ENCODE assay signal across 8 mouse cellular contexts in genomic region chr4:132464255-132464613, GRCm38 (mm10). TPM values are rescaled to one million over a fixed set of nuclear protein-coding genes. Genes with fewer than 3 reads are reported as not detected.
DNase-seq lines count a peak whose midpoint lies in the region; ATAC-seq and TF ChIP-seq lines count a peak whose summit lies in the region.

No protein-coding gene starts in this region.

- no peak for DNase-seq in gastrocnemius, adult 2 months
- no peak for DNase-seq in gastrocnemius, adult 18-20 months (ENCODE audit: low spot score)
- peak; percentile 22 for DNase-seq in 3134 (ENCODE audit: extremely low read depth, insufficient read length, low spot score)
- no peak for DNase-seq in Muller cell, postnatal 12 days (ENCODE audit: inconsistent ontology term)
- DNase-seq in layer of hippocampus, postnatal 10 days (ENCODE audit: low spot score in 2 of 2): no peak
- DNase-seq in layer of hippocampus, postnatal 25 days (ENCODE audit: extremely low spot score in 1 of 2, low spot score in 1 of 2): no peak

- H3K4me2 ChIP-seq in liver, embryonic 12.5 days: peak overlapping the region; percentile 77

- peak overlapping the region; percentile 55; the same call in 1 of the 2 replicates for H3K9ac ChIP-seq in liver, embryonic 12.5 days

- peaks cover 30% of the 10 kb centered on the region for H3K36me3 ChIP-seq in liver, embryonic 12.5 days

- TF ChIP-seq CTCF in gastrocnemius, adult 2 months (IDR thresholded peaks at IDR 0.05): no peak

- peak overlapping the region; percentile 76 for H3K4me3 ChIP-seq in gastrocnemius, adult 2 months
- peak overlapping the region; percentile 91 for H3K4me3 ChIP-seq in liver, embryonic 12.5 days

- no peaks in the 10 kb centered on the region for H3K27me3 ChIP-seq in liver, embryonic 12.5 days (replicated peaks)

- H3K9me3 ChIP-seq in liver, embryonic 12.5 days (replicated peaks): no peaks in the 10 kb centered on the region

- peaks cover 34% of the 10 kb centered on the region for H3K4me1 ChIP-seq in liver, embryonic 12.5 days

- 0 out of 2 replicates have a peak, but pooled peaks have one; percentile 1 for ATAC-seq in erythroid progenitor cell, adult 5-6 weeks (replicated peaks; ENCODE audit: low FRiP score, poor library complexity, severe bottlenecking)
- no peak for ATAC-seq in liver, embryonic 12.5 days

- under 1% methylated on average over 5 of the region's 5 CpGs for WGBS in liver, embryonic 12.5 days (ENCODE audit: insufficient replicate concordance)

- H3K27ac ChIP-seq in gastrocnemius, adult 2 months: peak overlapping the region; percentile 91
- H3K27ac ChIP-seq in liver, embryonic 12.5 days: peak overlapping the region; percentile 79

- intact Hi-C loops in gastrocnemius, adult 2 months (cut with DNase I): loop anchor here (1.0 kb wide), 1 partner anchor 50 kb away; no protein-coding TSS in a partner anchor

RNA-seq across cellular contexts. Expression of gene Med18, which starts 0.5 kb away (rescaled TPM):
- total RNA-seq in gastrocnemius, adult 2 months (2021): 1 to 10 TPM; 2.9 to 3.3 TPM
- total RNA-seq in gastrocnemius, adult 18-20 months (2021): 1 to 10 TPM; 2.6 TPM
- total RNA-seq in erythroid progenitor cell, adult 5-6 weeks (2015; ENCODE audit: low replicate concordance): 10.5 and 12.2 TPM in 2 replicates
- 5.7 and 16.2 TPM in 2 replicates for total RNA-seq in erythroid progenitor cell, adult 5-6 weeks (2017; ENCODE audit: low replicate concordance)
- polyA plus RNA-seq in liver, embryonic 12.5 days (2016; fragmentation: Nextera tagmentation; extraction: Ambion mirVana): 19.4 and 21.2 TPM in 2 replicates
- 10 to 100 TPM in 1 of 2 experiments, 1 to 10 TPM in 1; 9.8 to 10.8 TPM for total RNA-seq in layer of hippocampus, postnatal 10 days (2021)
- 1 to 10 TPM; 9.2 to 9.4 TPM for total RNA-seq in layer of hippocampus, postnatal 25 days (2021)

RNA-seq across cellular contexts. Expression of gene Phactr4, which starts 41.9 kb away (rescaled TPM):
- total RNA-seq in gastrocnemius, adult 2 months (2021): 10 to 100 TPM; 14.6 to 15.6 TPM
- 10 to 100 TPM; 12.8 to 13.7 TPM for total RNA-seq in gastrocnemius, adult 18-20 months (2021)
- total RNA-seq in erythroid progenitor cell, adult 5-6 weeks (2015; ENCODE audit: low replicate concordance): 71.7 and 90.5 TPM in 2 replicates
- 61.1 and 75.6 TPM in 2 replicates for total RNA-seq in erythroid progenitor cell, adult 5-6 weeks (2017; ENCODE audit: low replicate concordance)
- polyA plus RNA-seq in liver, embryonic 12.5 days (2016; fragmentation: Nextera tagmentation; extraction: Ambion mirVana): 14.4 and 14.5 TPM in 2 replicates
- 10 to 100 TPM in 1 of 2 experiments, 1 to 10 TPM in 1; 8.1 to 11.1 TPM for total RNA-seq in layer of hippocampus, postnatal 10 days (2021)
- 10 to 100 TPM in 1 of 2 experiments, 1 to 10 TPM in 1; 9.5 to 10.7 TPM for total RNA-seq in layer of hippocampus, postnatal 25 days (2021)

RNA-seq across cellular contexts. Expression of gene Sesn2, which starts 46.1 kb away (rescaled TPM):
- 1 to 10 TPM; 1.5 to 2.1 TPM for total RNA-seq in gastrocnemius, adult 2 months (2021)
- total RNA-seq in gastrocnemius, adult 18-20 months (2021): 1 to 10 TPM; 2.1 to 2.5 TPM
- total RNA-seq in erythroid progenitor cell, adult 5-6 weeks (2015; ENCODE audit: low replicate concordance): 11.2 and 11.7 TPM in 2 replicates
- 7.8 and 10.9 TPM in 2 replicates for total RNA-seq in erythroid progenitor cell, adult 5-6 weeks (2017; ENCODE audit: low replicate concordance)
- polyA plus RNA-seq in liver, embryonic 12.5 days (2016; fragmentation: Nextera tagmentation; extraction: Ambion mirVana): 9.3 and 10.6 TPM in 2 replicates
- total RNA-seq in layer of hippocampus, postnatal 10 days (2021): 10 to 100 TPM; 15.3 to 16.1 TPM
- total RNA-seq in layer of hippocampus, postnatal 25 days (2021): 10 to 100 TPM; 13.2 to 13.3 TPM
